Mouse (Mus musculus) liver, adult 10 weeks (tissue): ENCODE data around the gene 4930480E11Rik. TPM values are rescaled to one million over a fixed set of nuclear protein-coding genes. Genes with fewer than 3 reads are reported as not detected.

Experiments
- polyA plus RNA-seq: library from polyadenylated mRNA; stranded (reverse); fragments of 350-450 nt; fragmentation: Illumina TruSeq; extraction: RNeasy Lipid Tissue Mini Kit (QIAGEN cat#74804); gene quantifications from one replicate; pipeline ENCODE4 v1.2.3, GENCODE M21; 2014; ENCODE audit warnings: low read depth, low replicate concordance

Gene 4930480E11Rik
- not detected for polyA plus RNA-seq

GRCm38 (mm10) chrX:78369343-78369742, at the start of gene 4930480E11Rik:
4930480E11Rik (plus strand) TSS chrX:78369643.

Other genes starting within 250 kb of the 4930480E11Rik start
- not detected for gene Gm5938, start 244.2 kb upstream of the 4930480E11Rik start, polyA plus RNA-seq
- not detected for gene Obp1b, start 182.9 kb upstream of the 4930480E11Rik start, polyA plus RNA-seq
- not detected for gene Gm14743, start 123.7 kb upstream of the 4930480E11Rik start, polyA plus RNA-seq
- gene Prrg1, start 214.3 kb downstream of the 4930480E11Rik start, polyA plus RNA-seq = 2.1 TPM